Mouse (Mus musculus) frontal cortex, postnatal 36 days (tissue): ENCODE data around the gene Srp14.

Experiments
- DNase-seq, 2 experiments: peaks; one replicate each; pipeline ENCODE4 v3.0.0; 2022; ENCODE audit warnings: low spot score in 2 of 2

Gene Srp14

DNA sequence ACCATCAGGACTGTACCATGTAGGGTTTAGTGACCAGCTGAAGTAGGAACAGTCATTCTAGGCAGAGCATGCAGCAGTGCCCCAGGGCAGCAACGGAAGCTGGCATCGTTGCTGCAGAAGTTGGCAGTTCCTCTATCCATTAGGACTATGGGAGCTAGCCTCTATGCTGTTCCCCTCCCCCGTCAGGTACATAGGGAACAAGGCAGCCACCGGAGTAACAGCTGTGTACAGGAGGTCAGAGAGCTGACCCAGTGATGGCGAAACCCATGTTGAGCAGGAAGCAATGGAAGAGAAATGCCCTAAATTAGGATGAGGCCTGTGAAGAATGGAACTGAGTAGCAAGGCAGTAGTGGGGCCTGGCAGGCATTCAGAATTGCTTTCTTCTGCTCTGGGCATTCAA lies 37.3 kb downstream of the Srp14 start:
- DNase-seq: no peak

DNA sequence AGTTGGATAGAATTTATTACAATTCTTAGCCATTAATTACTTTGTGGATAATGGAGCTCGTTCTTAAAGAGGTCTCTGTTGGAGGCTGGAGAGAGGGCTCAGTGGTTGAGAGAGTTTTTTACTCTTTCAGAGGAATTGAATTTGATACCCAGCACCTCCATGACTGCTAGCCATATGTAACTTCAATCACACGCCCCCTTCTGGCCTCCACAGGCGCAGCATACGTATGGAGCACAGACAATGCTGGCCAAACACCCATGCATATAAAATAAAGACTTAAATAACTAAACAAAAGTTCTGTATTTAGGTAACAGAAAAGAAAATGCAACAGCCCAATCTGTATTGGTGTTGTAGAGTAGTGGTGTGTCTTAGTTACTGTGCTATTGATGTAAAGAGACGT lies 47.9 kb downstream of the Srp14 start:
- DNase-seq: peak in 1 of 2 experiments; percentile 18

DNA sequence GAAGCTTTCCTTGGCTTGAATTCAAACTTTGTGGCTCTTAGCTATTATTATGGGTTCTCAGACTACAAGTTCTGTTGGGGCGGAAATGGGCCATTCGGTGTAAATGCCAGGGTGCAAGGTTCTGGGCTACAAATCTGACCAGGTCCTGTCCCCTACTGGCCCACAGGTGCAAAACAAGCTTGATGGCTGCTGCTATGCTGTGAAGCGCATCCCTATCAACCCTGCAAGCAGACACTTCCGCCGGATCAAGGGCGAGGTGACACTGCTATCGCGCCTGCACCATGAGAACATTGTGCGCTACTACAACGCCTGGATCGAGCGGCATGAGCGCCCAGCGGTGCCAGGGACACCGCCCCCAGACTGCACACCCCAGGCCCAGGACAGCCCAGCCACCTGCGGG lies 48.9 kb downstream of the Srp14 start:
- no peak for DNase-seq

DNA sequence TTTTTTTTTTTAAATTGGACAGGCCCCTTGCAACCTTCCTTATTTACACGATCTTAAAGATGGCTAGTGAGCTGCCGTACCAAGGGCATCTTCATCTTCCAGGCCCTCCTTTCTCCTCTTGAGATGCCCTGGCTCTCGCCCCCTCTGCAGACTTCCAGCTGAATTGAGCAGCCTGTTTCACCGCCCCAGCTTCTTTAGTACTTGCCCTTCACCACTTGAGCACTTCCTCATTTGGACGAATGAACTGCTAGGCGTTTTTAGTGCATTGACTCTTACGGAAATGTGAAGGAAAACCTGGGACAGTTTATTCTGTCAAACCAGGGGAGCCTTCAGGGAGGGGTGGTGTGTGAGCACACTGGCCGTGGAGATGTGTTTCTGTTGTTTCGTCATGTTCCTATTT lies 50.2 kb downstream of the Srp14 start:
- DNase-seq: no peak

DNA sequence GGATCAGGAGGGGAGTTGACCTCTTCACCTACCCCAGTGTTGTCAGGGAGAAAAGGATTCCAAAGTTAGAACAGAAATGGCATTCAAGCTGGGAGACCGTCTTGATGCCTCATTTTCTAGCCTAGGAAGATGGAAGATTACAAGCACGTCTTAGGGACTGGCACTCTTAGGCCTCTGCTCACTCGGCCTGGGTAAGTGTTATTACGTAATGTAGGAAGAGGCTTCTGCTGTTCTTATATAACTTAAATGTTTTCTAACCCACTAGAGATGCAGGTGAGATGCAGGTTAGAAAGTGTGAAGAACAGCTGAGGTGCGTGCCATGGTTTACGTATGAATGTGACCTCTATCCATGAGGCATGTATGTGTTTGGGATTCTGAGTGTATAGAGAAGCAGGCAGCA lies 51.2 kb downstream of the Srp14 start:
- no peak for DNase-seq
